Mouse (Mus musculus): ENCODE measurements around the gene Acox3.

Acox3 gene

DNA sequence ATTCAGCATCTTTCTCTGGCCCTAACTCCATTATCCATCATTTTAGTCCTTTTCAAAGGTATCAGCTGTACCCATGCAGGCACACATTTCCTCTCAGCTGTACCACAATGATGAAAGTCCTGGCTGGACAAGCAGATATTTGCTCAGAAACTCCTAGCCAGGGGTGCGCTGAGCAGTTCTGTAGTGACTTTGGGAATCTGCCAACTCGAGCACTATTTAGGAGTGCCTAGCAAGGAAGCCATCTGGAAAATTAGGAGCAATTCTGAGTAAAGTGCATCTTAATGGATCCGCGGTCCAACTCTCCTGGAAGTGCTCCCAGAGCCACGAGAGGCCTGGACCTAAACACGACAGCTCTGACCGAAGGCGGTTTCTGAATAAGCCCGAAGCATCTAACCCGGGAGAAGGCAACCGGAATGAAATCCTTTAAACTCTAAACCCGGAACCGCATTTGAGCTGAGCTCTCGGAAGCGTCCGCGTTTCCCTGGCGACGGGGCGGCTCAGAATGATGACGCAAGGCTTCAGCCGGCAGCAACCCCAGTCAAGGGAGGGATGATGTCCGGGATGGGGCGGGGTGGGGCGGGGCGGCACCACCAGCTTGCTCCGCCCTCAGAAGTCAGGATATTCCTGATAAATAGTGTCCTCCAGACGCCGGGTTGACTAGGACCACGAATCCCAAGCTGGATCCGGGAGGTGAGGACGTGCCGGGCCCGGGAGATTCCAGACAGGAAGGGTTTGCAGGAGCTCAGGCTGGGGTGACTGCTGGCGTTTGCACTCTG is at the start of gene Acox3:
Gene Acox3, plus strand, starts transcription at position 596 of the 776 bp plus-strand sequence.
- peak; percentile 95 for DNase-seq

DNA sequence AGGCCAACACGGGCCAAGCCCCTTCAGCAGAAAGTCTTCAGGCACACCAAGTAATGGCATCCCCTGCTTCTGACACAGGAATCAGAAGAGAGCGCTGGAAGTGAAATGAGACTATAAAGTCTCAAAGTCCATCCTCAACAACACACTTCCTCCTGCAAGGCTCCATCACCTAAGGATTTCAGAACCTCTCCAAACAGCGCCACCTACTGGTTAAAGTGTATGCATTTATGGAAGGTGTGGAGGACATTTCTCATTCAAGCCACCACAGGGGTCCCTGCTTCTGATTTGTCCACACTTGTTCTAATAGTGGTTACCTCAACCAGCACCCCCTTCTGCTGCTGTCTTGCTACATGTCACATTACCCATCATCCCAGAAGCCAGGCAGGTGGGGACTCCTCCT is 46.6 kb upstream of the Acox3 start:
- DNase-seq, result no peak

DNA sequence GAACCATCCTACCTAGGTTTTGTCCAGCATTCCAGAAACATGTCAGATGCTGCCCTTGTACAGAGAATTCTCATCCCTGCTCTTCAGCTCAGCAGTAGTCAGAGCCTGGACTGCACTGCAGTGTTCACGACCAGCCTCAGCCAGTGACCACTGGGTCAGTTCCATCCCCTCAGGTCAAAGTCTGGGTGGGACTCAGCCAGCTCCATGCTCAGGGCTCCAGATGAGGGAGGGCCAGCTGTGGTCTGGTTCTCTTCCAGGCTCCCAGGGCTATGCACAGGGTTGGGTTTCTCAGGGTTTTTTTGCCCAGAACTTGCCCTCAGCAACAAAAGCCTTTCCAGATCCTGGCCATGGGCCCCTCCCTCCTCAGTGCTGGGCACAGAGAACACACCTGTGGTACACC is 45.4 kb upstream of the Acox3 start:
- DNase-seq, result no peak

DNA sequence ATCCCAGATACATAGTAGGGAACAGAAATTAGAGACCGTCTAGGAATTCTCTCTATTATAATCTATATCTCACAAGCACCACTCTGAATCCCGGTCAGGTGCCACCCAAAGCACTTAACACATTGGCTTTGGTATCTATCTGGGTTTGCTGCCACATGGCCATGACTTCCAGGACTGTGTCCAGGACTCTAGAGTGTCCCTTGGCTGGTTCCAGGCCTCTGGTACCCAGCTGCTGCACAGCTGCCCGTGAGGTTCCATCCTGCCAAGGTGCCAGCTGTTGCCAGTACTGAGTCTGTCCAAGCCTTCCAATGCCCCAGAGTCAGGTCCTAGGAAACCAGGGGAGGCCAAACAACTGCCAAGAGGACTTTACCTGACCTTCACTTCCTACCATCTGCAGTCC is 44.8 kb upstream of the Acox3 start:
- no peak for DNase-seq

DNA sequence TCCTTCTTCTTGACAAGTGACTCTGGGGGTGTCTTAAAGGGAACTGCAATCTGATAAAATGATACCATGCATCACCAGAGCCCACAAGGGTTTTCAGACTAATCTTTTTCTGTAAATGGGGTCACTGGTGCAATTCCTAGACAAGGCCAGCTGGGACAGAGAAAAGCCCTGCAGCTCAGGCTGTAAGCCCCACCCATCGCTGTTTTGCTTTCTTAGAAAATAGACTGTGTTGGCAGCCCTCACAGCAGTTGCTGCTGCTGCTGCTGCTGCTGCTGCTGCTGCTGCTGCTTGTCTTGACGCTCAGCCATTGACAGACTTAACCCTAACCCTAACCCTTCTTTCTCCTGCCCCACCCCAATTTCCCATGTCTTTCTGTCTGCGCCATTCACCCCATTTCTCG is 43.3 kb upstream of the Acox3 start:
- no peak for DNase-seq

DNA sequence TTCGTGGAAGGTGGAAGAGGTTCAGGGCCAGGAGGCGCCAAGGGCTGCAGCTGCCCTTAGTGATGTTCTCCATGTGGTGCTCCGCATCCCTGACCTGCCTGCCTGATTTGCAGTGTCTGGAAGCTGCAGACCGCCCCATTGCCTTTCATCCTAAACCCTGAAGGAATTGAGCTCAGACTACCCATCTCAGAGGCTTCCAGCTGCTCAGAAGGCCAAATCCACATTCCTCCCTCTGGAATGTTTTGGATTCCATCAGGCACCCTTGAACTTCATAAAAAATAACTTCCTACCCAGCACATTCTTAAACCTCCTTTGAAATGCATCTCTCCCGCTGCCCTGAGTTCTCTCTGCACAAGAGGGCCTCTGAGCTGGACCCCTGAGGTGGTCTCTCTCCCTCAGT is 42.3 kb upstream of the Acox3 start:
- DNase-seq, result no peak

DNA sequence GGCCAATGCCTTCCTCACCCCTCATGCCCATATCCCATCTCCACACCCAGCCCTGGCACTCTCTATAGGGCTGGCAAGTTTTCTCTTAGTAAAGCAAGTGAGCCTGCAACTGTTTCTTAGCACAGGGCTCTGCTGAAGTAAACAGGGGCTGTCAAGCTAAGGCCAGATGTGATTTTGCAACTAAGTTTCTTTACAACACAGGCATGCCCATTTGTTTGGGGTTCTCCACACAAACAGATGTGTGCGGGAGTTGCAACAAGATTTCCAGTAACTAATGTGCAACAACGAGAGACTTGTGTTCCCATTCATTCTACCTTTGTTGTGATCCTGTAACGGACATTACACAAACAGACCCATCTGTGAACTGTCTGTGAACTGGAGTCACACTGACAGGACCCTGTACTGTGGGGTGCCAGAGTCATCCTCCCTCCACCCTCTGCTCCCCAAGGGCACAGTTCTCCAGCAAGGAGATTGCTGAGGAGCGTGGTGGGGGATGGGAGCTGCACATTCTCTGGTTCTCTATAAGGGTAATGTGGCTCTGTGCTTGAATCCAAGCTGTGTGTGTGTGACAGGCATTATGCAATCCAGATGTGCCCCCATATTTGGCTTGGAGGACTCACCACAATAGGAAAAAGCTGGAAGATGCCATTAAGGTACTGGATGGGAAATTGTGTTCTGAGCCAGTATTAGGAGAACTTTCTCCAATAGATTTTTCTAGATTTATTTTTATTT is 41.6 kb upstream of the Acox3 start:
- DNase-seq, result no peak

DNA sequence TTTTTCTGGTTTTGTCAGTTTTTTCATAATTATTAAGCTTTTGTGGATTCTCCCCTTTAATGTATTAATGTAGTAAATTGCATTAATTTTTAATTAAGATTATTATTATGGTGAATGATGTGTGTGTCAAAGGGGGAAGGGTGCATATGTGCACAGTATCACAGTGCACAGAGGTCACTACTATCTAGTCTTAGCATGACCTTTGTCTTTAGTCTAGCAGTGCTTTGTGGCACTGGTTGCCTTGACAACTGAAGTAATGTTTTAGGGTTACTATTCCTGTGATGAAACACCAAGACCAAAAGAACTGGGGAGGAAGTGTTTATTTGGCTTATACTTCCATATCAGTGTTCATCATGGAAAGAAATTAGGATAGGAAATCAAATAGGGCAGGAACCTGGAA is 36.7 kb upstream of the Acox3 start:
- DNase-seq, result no peak

DNA sequence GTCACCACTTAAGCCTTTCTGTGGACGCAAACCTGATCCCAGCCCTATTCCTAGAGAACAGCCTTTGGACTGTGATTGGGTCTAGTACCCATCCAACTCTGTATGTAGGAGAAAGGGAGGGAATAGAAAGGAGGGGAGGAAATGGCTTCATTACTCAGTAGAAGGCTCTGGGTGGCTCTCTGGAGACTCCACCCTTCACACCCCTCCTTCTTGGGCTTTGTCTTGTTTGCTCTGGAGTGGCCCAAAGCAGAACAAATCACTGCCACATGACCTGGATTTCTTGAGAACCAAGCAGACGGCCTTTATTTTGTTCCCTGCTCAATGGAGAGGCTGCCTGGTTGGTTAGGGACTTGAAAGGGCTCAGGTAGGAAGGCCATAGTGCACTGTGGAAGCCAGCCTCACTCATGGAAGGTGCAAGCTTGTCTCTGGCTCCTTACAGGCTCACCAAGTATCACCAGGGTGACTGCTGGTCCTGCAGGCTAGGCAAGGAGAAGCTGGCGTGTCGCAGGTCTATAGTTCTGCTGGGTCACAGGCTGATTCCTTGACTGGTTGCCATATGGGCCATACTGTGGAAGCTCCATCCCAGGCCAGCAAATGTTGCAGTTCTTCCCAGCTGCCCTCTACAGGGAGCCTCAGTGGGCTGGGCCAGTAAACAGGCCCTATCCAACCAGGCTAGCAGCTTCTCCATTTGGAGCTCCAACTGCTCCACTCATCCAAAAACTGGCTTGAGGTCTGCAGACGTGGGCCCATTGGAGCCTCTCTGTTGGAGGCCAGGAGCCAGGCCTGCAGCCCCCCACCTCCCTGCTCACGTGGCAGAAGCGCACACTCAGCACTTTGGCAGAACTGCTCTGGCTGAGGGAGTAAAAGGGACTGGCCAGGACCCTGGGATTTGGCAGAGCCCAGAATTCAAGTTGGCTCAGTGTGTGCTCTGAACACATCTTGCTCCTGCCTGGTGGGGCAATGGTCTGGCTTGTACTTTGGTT is 30.7 kb upstream of the Acox3 start:
- DNase-seq, result no peak

DNA sequence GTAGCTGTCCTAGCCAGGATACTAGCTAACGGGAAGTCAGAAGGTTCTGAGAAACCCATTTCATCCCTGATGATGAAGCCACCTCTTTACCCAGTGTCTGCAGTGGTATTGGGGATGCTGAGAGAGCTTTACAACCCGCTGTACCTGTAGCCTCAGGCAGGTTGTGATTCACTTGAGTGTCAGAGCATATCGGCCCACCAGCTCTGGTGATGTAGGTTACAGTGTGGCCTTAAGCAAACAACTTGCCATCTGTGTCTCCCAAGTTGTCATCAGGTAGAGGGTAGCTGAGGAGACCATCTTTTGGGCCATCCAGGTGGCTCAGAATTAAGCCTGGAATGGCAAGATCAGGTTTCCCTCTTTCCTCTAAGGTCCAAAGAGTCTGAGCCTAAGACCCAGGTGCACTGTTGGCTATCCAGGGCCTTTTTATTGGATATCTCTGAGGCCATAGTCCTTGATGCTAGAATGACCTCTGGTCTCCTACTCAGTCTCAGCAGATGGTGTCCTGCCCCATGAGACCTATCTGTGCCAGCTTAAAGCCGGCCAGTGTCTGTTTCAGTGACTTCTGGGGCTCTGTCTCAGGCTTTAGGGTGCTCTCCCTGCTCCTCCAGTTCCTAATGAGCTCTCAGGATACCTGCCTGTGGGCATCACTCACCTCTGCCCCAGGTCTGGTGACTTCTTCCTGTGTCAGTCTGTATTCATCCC is 29.9 kb upstream of the Acox3 start:
- DNase-seq, result no peak

DNA sequence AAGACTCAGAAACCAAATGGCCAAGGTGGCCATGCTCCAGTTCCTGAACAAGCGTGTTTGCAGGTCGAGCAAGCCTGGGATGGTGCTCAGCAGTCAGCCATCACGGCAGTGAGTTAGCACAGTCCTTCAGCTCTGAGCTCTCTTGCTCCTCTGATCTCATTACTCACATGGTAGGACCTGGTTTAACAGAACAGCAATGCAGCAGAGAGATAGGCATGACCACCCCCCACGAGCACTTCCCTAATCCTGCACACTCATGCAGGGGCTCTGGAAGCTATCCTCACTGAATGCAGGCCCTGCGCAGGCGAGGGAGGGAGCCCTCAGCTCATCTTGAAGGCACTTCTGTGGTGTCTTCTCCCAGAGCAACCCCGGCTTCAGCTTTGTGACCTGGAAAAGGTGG is 26.4 kb upstream of the Acox3 start:
- no peak for DNase-seq

DNA sequence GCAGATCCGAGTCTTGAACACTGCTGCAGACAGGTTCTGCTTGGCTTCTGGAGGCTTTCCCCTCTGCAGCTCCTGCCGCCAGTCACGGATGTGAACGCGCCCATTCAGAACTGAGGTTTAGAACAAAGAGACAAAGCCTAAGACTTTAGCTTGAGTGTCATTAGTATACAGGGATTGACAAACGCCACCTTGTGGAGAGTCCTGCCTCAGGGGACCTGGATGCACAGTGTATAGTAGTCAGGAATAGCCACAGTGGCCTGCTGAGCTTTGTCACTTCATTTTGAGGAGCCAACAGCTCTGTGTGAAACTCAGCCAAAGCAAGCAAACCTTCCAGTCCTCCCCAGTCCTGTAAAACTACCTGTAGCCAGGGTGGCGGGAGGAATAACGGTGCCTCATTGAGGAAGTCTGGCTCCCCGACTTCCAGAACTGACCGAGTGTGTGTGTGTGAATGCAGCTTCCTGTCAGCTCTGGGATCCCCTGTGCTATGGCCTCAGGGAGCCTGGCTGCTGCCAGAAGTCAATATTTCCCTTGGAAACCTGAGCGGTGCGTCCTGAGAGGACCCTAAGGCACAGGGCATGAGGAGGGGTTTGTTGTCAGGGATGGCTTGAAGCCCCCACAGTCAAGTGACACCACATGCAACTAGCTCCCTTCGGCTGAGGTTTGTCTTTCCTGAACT is 24.8 kb upstream of the Acox3 start:
- no peak for DNase-seq

DNA sequence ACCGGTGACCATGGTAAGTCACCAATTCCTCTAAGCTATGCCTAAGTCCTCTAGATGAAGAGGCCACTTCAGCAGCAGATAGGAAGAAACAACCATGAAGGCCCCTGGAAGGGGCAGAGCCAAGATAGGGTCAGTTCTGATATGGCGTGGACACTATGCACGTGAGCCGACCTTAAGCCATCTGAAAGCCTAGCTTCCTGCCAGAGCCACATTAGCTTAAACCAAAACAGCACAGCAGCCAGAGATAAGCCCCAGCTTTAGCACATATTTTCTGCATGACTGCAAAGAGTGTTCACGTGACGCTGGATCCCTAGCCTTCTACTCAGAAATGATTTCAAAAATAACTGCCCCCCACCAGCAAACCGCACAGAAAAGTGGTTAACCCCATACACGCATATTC is 23.4 kb upstream of the Acox3 start:
- DNase-seq, result no peak

DNA sequence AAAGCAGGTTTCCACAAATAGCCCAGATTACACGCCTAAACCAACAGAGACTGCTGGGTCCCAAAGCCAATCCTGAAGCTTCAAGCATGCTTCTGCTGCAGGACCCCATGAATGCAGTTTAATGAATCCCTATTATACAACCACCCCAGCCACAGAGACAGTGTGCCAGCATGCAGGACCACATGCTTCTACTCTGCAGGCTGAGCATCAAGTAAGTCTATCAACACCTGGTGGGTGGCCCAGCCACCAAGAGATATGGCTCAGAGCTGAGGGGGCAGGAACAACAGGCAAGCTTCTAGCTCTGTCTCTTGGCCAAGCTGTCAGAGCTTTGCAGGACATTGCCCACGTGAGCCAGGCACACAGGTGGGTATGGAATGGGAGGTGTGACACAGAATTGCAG is 20.2 kb upstream of the Acox3 start:
- DNase-seq, result no peak

DNA sequence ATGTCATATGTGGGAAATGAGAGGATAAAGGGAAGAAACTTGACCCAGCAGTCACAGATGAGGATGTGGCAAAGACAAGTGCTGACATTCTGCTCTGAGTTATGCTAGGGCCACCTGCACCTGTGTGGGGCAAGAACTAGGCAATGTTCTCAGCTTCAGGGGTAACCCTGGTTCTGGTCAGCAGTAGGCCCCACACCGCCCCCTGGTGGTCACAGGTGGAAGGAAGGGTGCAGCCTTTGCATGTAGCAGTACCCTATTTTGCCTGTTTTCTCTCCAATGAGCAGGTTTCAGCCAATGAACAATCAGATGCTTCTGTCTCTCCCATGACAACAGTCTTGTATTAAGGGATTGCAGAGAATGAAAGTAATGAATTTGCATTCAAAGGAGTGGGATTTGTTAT is 19.4 kb upstream of the Acox3 start:
- DNase-seq, result peak; percentile 79

DNA sequence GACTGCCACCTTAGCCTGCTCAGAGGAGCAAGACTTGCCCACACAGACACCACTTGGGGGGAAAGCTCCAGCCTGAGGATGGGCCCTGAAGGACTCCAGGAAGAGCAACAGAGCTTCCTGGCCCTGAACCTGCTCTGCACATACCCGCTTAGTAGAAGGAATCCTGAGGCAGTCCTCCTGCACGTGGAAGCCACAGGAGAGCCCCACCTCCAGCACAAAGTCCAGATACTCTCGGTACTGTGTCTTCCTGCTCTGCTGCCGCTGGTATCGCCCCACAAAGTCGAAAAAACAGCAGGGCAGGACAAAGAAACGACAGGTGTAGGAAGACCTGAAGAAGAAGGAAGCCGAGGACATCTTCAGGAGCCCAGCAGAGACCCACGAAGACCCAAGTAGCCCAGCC is 17.6 kb upstream of the Acox3 start:
- no peak for DNase-seq

DNA sequence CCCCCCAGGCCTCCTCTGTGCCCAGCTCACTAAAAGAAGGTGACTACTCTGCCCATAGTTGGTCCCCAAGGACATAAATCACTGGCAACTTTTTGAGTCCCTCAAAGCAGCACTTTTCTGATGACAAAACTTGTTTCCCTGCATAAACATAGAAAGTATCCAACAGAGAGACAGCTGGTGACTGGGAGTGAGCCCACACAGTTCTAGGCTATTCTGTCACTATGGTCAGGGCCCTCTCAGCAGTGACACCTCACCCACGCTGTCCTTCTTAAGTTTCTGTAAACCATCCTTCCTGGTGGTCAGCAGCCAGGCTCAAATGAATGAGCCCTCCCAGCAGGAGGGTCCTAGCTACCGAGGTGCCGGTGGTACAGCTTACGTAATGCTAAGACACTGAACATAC is 16.2 kb upstream of the Acox3 start:
- DNase-seq, result no peak

DNA sequence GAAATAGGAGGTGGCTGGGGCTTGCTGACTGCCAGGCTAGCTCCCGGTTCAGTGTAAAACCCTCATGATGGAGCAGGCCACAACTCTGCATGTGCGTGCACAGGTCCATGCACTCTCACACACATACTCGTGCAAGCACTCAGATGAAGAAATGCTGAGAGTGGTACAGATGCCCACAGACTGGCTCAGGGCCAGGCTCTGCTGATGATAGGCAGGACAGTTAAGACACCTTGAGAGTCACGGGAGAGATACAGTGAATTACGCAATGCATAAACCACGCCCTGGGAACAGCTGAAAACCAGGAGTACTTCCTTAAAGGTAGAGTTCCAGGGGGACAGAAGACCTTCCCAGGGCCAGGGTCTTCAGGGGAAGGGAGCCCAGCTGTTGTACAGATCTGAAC is 11.3 kb upstream of the Acox3 start:
- DNase-seq, result no peak

DNA sequence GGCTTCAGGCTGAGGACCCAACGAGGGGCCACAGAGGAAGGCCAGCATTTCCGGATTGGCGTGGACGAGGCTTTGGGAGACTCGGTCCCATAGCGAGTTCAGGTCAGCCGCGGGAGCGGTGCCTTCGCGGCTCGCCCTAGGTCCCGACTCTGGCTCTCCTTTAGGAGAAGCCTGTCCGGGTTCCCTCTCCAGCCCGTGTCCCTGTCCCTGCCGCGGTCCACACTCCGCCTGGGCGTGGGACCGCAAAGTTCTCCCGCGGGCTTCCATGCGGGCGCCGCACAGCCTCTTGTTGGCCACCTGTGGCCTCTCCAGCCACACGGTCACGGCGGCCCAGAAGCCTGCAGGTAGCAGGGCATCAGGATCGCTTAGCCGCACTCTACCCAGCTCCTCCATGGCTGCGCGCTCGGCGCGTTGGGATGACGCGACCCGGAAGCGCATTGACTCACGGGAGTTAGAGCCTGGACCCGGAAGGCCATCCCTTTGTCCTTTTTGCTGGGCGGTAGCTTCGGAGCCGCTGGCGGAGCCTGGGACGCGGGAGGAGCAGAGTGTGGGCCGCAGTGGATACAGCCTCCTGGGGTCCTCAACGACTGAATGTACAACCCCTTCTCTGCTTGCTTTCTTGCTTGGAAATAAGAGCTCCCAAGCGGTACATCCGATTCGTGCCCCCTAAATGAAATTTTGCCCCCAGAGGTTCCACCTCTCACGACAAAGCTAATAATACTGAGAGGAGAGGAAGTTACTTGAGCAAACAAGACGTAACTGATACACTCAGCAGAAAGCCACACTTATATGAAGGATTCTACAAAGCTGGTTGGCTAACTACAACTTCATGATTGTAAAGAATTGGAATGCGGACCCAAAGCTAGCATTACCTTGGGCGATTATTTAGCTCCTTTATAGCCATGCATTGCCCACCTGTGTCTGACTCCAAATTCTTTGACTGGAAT is 7.9 kb upstream of the Acox3 start, which contains the start of gene Trmt44:
Gene Trmt44, minus strand, starts transcription at position 418 of the 947 bp plus-strand sequence.
- DNase-seq, result peak; percentile 88

DNA sequence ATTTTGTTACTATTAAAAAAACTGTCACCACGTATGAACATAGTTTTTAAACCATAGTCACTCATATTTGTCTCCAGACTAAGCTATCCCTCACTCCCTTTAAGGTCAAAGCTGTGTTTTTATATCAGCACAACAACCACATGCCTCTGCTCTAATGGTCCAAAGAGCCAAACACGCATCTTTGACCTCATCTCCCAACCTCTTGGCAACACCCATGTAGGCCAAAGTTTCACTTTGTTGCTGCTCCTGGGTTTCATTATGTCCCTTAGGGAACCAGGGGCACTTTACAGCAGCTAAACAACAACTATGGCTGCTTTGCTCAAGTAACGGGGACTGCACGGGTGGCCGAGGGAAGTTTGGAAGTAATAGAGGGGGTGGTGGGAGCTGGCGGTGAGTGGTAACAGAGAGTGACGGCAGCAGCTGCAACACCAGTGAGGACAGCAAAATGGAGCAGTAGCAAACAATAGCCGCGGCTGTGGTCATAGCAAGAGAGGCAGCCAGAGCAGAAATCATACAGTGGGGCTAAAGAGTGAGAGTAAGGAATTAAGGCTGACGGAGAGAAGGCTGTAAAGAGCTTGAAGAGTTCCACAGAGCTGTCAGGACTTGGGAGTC is 6.3 kb upstream of the Acox3 start:
- no peak for DNase-seq
